Mouse (Mus musculus): ENCODE data around the gene Unc119b. TPM values are rescaled to one million over a fixed set of nuclear protein-coding genes. Genes with fewer than 3 reads are reported as not detected.
A peak's percentile ranks its signal among the peaks of the same experiment; 100 is the strongest.
"Not testable (repeated sequence)": the region's sequence is repeated elsewhere in the genome, so short reads cannot be mapped to it uniquely, and the experiment has no call there.

Gene Unc119b
- total RNA-seq (2015; ENCODE audit: low replicate concordance), result 5.4 and 5.9 TPM in 2 replicates
- 5.4 and 6.8 TPM in 2 replicates for total RNA-seq (2017; ENCODE audit: low replicate concordance)

DNA sequence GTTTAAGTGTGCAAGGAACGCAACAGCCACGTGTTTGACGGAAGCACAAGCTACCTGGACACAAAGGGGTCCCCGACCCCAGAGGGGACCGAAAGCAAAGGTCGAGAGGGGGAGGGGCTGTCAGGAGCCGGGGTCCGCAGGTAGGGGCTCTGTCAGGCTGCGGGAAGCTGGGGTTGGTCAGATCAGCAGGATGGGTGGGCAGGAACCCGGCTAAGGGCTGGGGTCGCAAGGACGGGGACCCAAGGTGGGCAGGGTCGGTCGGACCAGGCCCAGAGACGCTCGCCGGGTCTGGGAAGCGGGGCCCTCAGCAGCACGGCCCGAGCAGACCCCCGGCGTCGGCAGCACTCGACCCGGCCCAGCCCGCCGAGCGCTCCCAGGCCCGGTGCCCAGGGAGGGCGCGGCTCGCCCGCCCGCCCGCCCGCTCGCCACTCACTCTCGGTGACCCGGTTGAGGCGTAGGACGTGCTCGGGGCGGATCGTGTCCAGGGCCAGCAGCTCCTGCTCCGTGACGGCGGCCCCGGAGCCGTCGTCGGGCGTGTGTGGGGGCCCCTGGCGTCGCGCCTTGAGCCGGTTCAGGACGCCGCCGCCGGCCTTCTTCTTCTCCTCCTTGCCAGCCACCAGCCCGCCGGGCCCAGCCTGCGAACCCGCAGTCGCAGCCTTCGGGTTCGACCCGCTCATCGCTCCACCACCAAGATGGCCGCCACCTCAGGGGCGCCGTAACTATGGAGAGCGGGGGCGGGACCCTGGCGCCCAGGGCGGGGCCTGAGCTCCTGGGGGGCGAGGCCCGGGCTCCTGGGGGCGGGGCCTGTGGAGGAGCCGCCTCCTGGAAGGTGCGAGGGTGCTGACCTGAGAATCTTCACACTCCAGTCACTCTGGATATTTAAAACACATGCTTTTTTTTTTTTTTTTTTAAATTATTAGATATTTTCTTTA, at the start of gene Unc119b:
Gene Unc119b, minus strand, starts transcription at position 742 of the 932 bp plus-strand sequence.
- ATAC-seq (replicated peaks; ENCODE audit: low FRiP score, poor library complexity, severe bottlenecking), result peak; percentile 98

DNA sequence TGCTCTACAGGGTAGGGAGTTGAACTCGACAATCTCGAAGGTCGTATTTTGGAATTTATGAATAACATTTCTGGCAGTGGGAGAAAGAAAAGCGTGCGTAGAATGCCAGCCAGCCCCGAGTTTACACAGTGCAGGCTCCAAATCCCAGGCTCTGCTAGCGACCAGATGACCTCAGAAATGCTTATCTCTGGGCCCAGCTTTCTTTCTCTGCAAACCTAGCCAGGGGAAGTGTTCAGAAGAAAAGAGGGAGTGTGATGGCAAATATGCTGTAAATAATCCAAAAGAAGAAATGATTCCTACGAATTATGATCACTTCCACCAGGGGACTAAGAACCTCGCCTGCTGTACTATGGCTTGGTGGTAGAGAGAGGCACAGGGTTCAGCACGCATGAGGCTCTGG, 48.7 kb upstream of the Unc119b start:
- ATAC-seq (replicated peaks; ENCODE audit: low FRiP score, poor library complexity, severe bottlenecking), result no peak

DNA sequence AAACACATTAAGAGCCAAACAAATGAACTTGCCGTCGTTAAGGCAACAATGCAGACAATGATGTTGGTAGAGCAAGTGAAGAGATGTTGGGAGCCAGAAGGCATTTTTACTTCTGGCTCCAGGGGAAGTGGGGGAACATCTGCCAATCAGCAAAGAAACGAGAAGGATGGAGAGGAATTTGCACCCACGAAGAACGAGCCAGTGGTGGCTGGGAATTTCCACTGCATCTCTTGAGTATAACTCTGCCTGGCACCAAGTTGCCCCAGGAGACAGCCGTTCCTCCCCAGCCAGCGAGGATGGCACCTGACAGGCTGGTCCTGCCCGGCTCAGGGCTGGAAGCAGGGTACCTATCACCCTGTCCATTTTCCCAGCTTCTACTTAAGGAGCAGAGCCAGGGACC, 48.1 kb upstream of the Unc119b start:
- ATAC-seq (replicated peaks; ENCODE audit: low FRiP score, poor library complexity, severe bottlenecking), result no peak

DNA sequence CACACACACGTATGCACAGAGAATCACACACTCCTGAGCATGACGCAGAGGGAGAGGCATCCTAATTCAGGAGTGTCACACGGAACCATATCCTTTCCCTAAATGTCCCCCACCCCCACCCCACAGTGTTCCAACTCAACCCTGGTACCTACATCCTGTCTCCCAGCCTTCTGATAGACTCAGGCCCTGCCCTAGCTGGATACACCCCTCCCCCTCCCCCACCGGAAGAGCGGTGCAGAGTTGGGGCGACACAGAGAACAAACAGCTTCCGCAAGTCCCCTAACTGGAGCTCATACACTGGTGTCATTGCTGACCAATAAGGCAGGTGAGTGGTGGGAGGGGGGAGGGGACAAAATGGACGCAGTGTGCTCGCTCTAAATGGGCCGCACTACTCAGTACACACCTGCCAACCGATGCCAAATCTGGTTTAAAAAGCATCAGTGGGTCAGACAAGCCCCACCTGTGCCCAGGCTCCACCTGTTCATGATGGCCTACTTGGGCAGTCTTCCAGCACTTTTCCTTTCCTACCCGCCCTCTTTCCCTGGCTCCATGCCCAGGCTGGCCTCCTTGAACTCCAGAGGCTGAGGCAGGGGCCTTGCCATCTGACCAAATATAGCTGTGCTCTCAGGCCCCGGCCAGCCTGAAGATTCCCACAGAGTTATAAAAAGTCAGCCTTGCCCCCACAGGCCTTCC, 46.6 kb upstream of the Unc119b start:
- ATAC-seq (replicated peaks; ENCODE audit: low FRiP score, poor library complexity, severe bottlenecking), result no peak

DNA sequence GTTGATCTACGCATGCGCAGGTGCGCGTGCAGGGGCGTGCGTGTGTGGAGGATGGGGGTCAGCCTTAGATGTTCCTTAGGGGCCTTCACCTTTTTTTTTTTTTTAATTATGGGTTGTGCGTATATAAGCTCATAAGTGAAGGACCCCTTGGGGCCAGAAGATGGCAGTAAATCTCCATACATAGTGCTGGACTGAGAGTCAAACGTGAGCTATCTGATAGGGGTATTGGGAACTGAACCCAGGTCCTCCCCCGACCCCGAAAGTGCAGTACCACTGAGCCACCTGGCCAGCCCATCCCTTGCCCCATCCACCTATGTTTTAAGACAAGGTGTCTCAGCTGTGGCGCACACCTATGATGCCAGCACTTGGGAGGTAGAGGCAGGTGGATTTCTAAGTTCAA, 44.8 kb upstream of the Unc119b start:
- no peak for ATAC-seq (replicated peaks; ENCODE audit: low FRiP score, poor library complexity, severe bottlenecking)

DNA sequence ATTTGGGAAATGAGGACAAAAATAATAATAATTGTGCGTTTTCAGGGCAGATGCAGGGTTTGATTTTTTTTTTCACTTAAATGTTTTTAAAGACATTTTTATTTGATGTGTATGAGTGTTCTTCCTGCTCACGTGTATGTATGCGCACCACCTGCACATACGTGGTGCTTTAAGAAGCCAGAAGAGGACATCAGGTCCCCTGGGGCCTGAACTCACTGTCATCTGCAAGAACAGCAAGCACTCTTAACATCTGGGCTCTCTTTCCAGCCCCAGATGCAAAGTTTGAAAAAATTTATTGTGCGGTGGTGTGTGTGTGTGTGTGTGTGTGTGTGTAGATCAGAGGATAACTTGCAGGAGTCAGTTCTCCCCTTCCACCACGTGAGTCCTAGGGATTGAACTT, 43.1 kb upstream of the Unc119b start:
- no peak for ATAC-seq (replicated peaks; ENCODE audit: low FRiP score, poor library complexity, severe bottlenecking)

DNA sequence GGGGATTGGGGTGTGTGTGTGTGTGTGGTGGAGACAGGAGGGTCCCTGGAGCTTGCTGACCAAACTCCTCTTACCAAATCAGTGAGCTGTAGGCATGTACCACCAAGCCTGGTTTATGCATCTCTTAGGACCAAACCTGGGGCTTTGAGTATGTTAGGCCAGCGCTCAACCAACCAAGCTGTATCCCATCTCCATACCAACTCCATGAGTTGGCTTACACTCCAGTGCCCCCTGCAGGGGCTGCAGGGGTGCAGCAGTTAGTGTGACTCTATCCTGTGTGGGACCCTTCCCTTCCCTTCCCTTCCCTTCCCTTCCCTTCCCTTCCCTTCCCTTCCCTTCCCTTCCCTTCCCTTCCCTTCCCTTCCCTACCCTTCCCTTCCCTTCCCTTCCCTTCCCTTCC, 39.8 kb upstream of the Unc119b start:
- ATAC-seq (replicated peaks; ENCODE audit: low FRiP score, poor library complexity, severe bottlenecking), result no peak

DNA sequence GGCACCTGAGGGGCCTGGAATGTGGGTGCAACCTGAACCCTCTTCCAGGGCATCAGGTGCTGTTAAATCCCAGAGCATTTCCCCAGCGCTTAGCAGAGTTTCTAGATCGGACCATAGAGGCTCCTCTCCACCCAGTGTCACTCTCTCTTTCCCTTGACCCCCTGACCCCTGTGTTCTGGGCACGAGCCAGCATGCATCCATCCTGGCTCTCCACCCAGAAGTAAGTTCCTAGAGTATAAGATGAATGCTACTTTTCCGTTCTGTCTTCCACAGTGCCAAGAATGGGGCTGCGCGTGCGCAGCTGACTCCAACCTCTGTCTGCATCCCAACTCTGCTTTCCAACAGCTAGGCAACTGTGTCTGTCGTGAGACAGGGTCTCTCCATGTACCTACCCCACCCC, 35.4 kb upstream of the Unc119b start:
- no peak for ATAC-seq (replicated peaks; ENCODE audit: low FRiP score, poor library complexity, severe bottlenecking)

DNA sequence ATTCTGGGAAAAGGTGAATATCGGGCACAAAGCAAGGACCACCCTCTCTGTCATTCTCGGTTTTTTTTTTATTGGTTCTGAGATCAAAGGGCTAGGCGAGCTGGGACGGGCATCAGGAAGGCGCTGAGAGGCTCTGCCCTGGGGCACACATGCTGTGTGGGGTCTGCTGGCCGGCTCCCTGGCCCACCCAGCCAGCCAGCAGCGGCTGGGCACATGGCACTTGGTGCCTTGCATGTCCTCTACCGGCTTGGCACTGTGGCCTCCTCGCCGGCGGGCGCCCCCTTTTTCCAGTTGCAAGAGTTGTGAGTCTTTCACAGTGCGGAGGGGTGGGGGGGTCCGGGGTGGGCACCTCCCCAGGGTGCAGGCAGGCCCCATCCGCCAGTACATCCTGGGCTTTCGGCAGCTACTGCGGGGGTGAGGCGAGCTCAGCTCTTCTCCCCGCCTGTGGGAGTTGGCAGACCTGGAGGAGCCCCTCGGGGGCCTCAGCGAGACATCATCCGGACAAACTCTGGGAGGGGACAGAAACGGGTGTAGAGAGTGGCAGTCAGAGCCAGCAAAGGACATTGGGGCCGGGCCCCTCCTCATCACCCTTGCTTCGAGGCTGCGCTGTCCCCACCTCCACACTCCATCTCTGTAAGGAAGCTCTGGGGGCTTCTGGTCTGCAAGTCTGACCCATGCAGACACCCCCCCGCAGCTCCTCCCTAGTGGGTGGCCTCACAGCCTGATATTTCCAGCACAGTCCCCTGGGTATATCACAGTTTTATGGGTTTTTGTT, 34.1 kb upstream of the Unc119b start:
- no peak for ATAC-seq (replicated peaks; ENCODE audit: low FRiP score, poor library complexity, severe bottlenecking)

DNA sequence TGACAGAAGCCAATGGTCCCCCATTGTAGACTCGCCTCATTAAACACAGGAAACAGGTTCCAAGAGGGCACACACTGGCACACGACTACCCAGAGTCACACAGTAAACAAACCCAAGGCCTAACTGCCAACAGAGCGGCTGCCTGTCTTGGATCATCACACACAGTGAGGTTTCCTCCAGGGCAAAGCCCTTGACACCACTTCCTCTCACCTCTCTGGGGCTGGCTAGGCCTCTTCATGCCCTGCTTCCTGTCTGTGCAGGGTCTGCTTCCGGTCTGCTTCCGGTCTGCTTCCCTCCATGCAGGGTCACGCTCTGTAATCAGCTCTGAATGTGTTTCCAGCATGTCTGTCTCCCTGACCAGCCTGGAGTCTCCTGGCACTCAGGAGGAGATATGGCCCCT, 32.6 kb upstream of the Unc119b start:
- no peak for ATAC-seq (replicated peaks; ENCODE audit: low FRiP score, poor library complexity, severe bottlenecking)

DNA sequence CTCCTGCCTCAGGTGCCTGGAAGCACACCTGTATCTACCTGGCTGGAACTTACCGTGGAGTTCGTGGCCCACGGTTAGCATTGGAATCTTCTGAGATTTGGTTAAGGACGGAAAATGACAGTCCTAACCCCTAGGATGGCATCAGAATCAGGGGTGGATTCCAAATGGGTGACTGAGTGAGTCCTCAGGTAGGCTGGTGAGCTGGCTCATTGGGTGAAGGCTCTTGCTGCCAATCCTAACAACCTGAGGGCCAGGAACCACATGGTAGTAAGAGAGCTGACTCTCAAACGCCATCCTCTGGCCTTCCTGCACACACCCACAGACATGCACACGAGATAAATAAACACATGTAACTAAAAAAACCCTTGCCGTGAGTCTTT, 32.0 kb upstream of the Unc119b start:
- no peak for ATAC-seq (replicated peaks; ENCODE audit: low FRiP score, poor library complexity, severe bottlenecking)

DNA sequence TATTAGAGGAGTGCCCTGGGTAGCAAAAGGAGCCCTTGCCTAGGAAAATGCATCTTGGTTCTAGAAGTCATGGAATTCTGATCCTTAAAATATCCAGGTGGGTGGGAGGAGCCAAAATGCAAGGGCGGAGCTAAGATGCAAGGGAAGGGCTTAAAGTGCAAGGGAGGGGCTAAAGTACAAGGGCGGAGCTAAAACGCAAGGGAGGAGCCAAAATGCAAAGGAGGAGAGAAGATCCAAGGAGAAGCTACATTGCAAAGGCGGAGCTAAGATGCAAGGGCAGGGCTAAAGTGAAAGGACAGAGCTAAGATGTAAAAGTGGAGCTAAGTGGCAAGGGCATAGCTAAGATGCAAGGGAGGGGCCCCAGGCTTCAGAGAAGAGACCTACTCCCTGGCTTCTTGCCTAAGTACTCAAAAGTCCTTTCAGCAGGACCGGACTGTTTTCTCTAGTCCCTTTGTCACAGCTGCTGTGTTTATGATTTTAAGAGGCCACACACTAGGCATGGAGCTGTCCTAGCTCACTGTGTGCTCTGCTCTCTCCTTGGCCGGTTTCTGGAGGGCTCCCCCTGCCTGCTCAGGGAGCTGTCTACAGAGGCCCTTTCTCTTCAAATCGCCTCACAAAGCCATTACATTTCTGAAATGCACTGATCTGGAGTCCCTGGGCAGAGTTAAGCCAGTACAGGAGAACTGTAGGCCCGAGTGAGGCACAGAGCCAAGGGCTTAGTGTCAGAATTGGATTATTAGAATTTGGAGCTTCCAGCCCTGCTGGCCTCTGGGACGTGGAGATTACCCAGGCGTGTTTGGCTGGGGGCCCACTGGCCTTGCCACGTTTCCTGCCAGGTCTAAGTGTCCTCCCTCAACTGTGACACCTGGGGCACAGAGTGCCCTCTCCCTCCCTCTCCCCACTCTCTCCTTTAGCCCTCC, 31.4 kb upstream of the Unc119b start:
- no peak; the same call in 1 of the 2 replicates for ATAC-seq (replicated peaks; ENCODE audit: low FRiP score, poor library complexity, severe bottlenecking)

DNA sequence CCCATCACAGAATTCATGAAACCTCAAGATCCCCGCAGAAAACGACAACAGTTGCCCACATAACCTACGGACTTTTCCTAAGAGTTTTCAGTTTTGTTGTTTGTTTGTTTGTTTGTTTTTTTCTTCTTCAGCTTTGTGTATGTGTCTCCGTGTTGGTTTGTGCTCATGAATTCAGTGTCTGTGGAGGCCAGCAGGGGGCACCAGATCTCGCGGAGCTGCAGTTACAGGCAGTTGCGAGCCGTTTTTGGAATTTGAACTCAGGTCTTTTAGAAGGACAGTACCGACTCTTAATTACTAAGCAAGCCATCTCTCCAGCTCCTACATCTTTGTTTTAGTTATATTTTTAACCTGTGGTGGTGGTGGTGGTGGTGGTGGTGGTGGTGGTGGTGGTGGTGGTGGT, 30.6 kb upstream of the Unc119b start:
- no peak for ATAC-seq (replicated peaks; ENCODE audit: low FRiP score, poor library complexity, severe bottlenecking)

DNA sequence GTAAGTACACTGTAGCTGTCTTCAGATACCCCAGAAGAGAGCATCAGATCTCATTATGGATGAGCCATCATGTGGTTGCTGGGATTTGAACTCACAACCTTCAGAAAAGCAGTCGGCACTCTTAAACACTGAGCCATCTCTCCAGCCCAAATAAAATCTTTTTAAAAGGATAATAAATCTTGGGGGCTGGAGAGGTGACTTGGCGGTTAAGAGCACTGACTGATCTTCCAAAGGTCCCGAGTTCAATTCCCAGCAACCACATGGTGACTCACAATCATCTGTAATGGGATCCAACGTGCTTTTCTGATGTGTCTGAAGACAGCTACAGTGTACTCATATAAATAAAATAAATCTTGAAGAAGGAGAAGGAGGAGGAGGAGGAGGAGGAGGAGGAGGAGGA, 29.7 kb upstream of the Unc119b start:
- ATAC-seq (replicated peaks; ENCODE audit: low FRiP score, poor library complexity, severe bottlenecking), result not testable (repeated sequence)

DNA sequence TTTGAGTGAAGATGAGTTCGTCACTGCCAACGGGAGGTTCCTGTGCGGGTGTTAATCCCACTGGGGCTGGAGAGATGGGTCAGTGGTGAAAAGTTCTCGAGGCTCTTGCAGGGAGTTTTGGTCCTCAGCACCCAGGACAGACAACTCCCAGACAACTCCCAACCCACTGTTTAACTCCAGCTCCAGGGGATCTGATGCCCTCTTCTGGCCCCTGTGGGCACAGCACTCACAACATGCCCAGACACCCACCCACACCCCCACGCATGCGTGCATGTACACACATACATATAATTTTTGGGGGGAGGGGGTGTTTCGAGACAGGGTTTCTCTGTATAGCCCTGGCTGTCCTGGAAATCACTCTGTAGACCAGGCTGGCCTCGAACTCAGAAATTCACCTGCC, 28.8 kb upstream of the Unc119b start:
- no peak for ATAC-seq (replicated peaks; ENCODE audit: low FRiP score, poor library complexity, severe bottlenecking)

DNA sequence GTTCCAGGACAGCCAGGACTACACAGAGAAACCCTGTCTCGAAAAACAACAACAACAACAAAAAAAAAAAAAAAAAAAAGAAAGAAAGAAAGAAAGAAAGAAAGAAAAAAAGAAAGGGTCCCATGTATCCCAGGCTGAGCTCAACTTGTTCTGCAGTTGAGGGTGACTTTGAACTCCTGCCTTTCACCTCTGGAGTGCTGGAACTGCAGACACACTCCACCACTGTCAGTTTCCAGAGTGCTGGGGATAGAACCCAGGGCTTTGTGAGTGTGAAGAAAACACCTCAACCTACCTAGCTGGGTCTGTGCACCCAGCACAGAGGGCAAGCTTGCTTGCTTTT, 27.1 kb upstream of the Unc119b start:
- not testable (repeated sequence) for ATAC-seq (replicated peaks; ENCODE audit: low FRiP score, poor library complexity, severe bottlenecking)

DNA sequence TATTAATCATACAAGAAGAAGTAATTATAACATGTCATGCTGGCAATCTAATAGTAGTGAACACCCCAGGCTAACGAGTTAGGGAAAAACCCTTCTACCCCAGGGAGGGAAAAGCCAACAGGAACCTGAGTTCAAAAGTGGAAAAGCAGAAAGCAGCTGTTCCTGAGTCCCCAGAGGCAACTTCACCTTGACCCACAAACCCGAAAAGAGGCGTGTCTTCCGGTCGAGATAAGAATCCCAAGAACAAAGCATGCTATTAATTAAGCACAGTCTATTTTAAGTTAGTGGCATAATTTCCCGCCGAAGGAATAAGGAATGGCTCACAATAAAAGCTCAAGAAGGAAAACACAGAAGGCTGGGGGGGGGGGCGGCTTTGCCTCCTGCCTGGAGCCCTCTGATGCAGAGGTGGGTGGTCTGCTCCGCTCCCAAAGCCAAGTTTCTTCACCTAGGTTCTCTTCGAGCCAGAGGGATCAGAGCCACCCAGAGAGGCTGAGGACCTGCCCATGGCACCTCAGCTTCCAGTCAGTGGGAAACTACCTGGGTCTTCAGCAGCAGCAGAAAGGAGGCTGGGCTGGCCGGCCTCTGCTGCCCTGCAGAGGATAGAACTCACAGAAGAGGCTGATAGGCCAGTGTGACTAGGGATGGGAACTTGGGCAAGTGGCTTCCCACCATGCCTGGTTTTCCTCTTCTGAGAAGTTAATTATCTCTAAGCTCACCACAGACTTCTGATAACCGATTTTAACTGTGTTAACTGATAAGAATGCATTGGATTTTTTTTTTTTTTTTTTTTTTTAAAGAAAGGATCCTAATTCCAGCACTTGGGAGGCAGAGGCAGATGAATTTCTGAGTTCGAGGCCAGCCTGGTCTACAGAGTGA, 26.5 kb upstream of the Unc119b start:
- ATAC-seq (replicated peaks; ENCODE audit: low FRiP score, poor library complexity, severe bottlenecking), result no peak

DNA sequence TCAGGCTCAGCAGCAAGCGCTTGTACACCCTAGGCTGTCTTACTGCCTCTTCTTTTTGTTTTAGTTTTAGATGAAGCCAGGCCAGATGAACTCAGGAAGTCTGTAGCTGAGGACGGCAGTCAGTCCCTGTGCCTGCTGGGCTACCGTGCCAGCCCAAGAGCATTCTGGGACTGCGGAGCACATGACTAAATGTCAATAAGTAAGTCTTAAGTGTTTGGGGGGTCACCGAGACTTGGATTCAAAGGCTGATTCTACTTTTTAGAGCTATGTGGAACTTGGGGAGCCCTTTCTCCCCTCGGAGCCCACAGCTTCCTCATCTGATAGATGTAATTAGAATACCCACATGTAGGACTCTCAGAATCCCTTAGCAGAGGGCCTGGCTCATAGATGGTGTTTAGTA, 25.9 kb upstream of the Unc119b start:
- ATAC-seq (replicated peaks; ENCODE audit: low FRiP score, poor library complexity, severe bottlenecking), result no peak

DNA sequence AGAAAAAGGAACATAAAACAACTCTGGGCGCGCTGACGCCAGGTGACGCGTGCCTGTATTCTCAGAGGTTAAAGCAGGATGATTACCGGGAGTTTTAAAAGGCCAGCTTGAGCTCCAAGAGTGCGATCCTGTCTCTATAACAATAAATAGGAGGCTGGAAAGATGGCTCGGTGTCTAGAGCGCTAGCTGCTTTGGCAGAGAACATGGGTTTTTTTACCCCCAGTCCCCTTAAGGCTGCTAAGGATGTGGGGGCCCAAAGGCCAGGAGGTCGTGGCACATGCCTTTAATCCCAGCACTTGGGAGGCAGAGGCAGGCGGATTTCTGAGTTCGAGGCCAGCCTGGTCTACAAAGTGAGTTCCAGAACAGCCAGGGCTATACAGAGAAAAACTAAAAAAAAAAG, 24.4 kb upstream of the Unc119b start:
- no peak for ATAC-seq (replicated peaks; ENCODE audit: low FRiP score, poor library complexity, severe bottlenecking)
